Mouse (Mus musculus): ENCODE results near the gene Ppip5k2.

GRCm38 (mm10) chr1:97697273-97697672, 72.9 kb downstream of the Ppip5k2 start:
- TF ChIP-seq CTCF (IDR thresholded peaks at IDR 0.05; ENCODE audit: low read depth, low read length) (no peak), POLR2A (IDR thresholded peaks at IDR 0.05; ENCODE audit: borderline replicate concordance, low read depth, low read length) (no peak)

Measured in bone marrow macrophage, adult 2 months (primary cell).